Mouse (Mus musculus): Measurements from ENCODE around the gene Six3. TPM values are rescaled to one million over a fixed set of nuclear protein-coding genes. Genes with fewer than 3 reads are reported as not detected.
A peak's percentile ranks its signal among the peaks of the same experiment; 100 is the strongest.

Gene Six3
- not detected for total RNA-seq (2022)

GRCm38 (mm10) chr17:85613266-85613860 lies at the start of gene Six3:
Six3 (plus strand) TSS chr17:85613608.
- DNase-seq (ENCODE audit: low spot score), result no peak

- no peak for DNase-seq (ENCODE audit: low spot score)
Measured at GRCm38 (mm10) chr17:85564107-85564506, 49.3 kb upstream of the Six3 start.

- DNase-seq (ENCODE audit: low spot score), result no peak
Measured at GRCm38 (mm10) chr17:85574023-85574422, 39.4 kb upstream of the Six3 start.

DNA sequence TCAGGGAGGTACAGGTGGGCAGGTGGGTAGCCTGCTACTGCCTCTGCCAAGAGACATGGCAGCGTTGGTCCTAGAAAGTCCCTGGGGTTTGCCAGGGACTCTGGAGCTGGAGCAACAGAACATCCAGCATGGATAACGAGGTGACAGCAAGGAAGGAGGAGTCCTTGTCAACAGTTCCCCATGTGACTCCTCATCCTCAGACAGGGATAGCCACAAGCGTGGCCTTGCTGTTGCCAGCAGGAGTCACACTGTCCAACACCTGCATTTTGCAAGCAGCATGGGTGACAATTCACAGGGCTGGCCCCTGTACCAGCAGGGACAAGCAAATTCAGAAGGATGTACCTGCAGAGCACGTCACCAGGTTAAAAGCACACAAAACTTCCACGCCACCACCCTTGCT lies 35.1 kb upstream of the Six3 start:
- no peak for DNase-seq (ENCODE audit: low spot score)

- DNase-seq (ENCODE audit: low spot score), result no peak
Measured at GRCm38 (mm10) chr17:85579350-85579749, 34.1 kb upstream of the Six3 start.

- DNase-seq (ENCODE audit: low spot score), result peak; percentile 21
Measured at GRCm38 (mm10) chr17:85580221-85580620, 33.2 kb upstream of the Six3 start.

- no peak for DNase-seq (ENCODE audit: low spot score)
Measured at GRCm38 (mm10) chr17:85584170-85584569, 29.2 kb upstream of the Six3 start.

- no peak for DNase-seq (ENCODE audit: low spot score)
Measured at GRCm38 (mm10) chr17:85584573-85584972, 28.8 kb upstream of the Six3 start.

GRCm38 (mm10) chr17:85585779-85586178 lies 27.6 kb upstream of the Six3 start:
- DNase-seq (ENCODE audit: low spot score), result no peak

DNA sequence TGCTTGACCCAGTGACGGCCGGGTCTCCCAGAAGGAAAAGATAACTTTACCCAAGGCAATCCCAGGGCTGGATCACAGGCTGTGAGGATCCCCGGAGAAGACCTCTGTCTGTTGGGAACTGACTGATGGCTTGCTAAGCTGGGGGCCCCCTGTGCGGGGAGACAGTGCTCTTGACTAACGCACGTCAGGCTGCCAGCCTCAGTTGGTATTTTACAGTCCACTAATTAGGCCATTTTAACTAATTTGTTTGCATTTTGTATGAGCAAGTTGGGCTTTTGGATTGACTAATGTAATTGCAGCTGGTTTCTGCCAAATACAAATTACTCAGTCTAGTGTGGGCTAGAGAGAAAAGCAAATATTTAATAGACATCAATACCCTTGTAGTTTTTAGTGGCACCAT lies 21.4 kb upstream of the Six3 start:
- no peak for DNase-seq (ENCODE audit: low spot score)

DNA sequence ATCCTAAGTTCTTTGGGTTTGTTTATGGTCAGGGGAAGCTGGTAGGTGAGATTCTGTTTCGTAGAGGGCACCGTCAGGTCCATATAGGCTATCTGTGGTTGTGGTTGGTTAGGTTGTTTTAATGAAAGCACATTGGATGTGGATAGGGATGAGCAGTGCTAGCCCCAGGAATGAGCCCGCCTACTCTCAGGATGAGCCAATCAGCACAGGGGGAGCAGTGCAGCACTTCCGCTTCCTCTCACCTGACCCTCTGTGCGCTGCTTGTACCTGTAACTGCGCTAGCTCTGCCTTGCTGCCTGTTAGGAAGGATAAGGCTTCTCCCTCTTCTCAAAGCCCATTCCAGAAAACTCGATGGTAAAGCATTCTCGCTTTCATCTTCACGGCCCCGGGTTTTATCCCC lies 17.6 kb upstream of the Six3 start:
- no peak for DNase-seq (ENCODE audit: low spot score)

- no peak for DNase-seq (ENCODE audit: low spot score)
Measured at GRCm38 (mm10) chr17:85596341-85596890, 17.0 kb upstream of the Six3 start.

GRCm38 (mm10) chr17:85599520-85599919 lies 13.9 kb upstream of the Six3 start:
- no peak for DNase-seq (ENCODE audit: low spot score)

GRCm38 (mm10) chr17:85606463-85606862 lies 6.9 kb upstream of the Six3 start:
- no peak for DNase-seq (ENCODE audit: low spot score)

- no peak for DNase-seq (ENCODE audit: low spot score)
Measured at GRCm38 (mm10) chr17:85607556-85608365, 5.6 kb upstream of the Six3 start.

- DNase-seq (ENCODE audit: low spot score), result no peak
Measured at GRCm38 (mm10) chr17:85608366-85609093, 4.9 kb upstream of the Six3 start.

DNA sequence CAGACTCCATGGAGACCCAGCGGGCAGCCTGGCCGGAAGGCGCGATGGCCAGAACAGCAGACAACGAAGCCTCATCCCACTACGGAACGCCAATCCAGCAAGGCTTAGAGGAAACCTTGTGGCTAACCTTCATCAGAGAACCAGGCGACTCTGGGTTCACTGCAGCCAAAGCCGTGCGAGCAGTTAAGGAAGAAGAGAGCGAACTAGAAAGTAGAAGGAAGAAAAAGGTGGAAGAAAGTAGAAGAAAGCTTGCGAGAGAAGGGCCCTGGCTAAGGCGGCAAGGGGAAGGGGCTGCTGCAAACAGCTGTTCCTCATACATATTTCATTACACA lies 4.3 kb upstream of the Six3 start:
- no peak for DNase-seq (ENCODE audit: low spot score)

GRCm38 (mm10) chr17:85609621-85610392 lies 3.6 kb upstream of the Six3 start:
- no peak for DNase-seq (ENCODE audit: low spot score)

GRCm38 (mm10) chr17:85610393-85611115 lies 2.9 kb upstream of the Six3 start:
- no peak for DNase-seq (ENCODE audit: low spot score)

GRCm38 (mm10) chr17:85611521-85612515 lies 1.6 kb upstream of the Six3 start:
- no peak for DNase-seq (ENCODE audit: low spot score)

All from heart, adult 8-10 months (tissue).